Mouse (Mus musculus) limb, embryonic 14.5 days (tissue): ENCODE measurements around the gene Tctn1. TPM values are rescaled to one million over a fixed set of nuclear protein-coding genes. Genes with fewer than 3 reads are reported as not detected.
A peak's percentile ranks its signal among the peaks of the same experiment; 100 is the strongest.

Experiments used
- ATAC-seq: fragments of 200-750 bp; cut with Nextera tagmentation; 2 replicates; pipeline ENCODE4 v1.8.0; 2017; ENCODE audit warnings: low read depth, moderate number of reproducible peaks, moderate TSS enrichment; ENCODE audit not compliant: low FRiP score
- DNase-seq: peaks from one replicate; pipeline ENCODE4 v3.0.0-alpha.2; 2015; ENCODE audit warnings: low spot score
- H3K27ac ChIP-seq: fragments of 300-500 bp; sonication (generic); replicated peaks from 2 replicates; pipeline ENCODE4 v1.5.1; 2014; ENCODE audit warnings: low read depth, mild to moderate bottlenecking, low read length, moderate library complexity, mixed read lengths
- H3K27me3 ChIP-seq: fragments of 300-500 bp; sonication (generic); 2 replicates; pipeline ENCODE4 v1.6.1; 2014; ENCODE audit warnings: low read length, mixed read lengths; ENCODE audit not compliant: control insufficient read depth, insufficient read depth
- H3K36me3 ChIP-seq: fragments of 300-500 bp; sonication (generic); 2 replicates; pipeline ENCODE4 v1.6.1; 2014; ENCODE audit warnings: mild to moderate bottlenecking, low read length, moderate library complexity, mixed read lengths; ENCODE audit not compliant: control insufficient read depth, insufficient read depth
- H3K4me1 ChIP-seq: fragments of 300-500 bp; sonication (generic); 2 replicates; pipeline ENCODE4 v1.6.1; 2014; ENCODE audit warnings: antibody characterized with exemption, low read length, mixed read lengths; ENCODE audit not compliant: control insufficient read depth, insufficient read depth
- H3K4me2 ChIP-seq: fragments of 300-500 bp; sonication (generic); replicated peaks from 2 replicates; pipeline ENCODE4 v1.6.1; 2014; ENCODE audit warnings: low read depth, mild to moderate bottlenecking, low read length, moderate library complexity; ENCODE audit not compliant: severe bottlenecking
- H3K4me3 ChIP-seq: fragments of 300-500 bp; sonication (generic); replicated peaks from 2 replicates; pipeline ENCODE4 v1.5.1; 2014; ENCODE audit warnings: low read length
- H3K9ac ChIP-seq: fragments of 300-500 bp; sonication (generic); 2 replicates; pipeline ENCODE4 v1.6.1; 2014; ENCODE audit warnings: mild to moderate bottlenecking, low read depth, low read length, moderate library complexity; ENCODE audit not compliant: severe bottlenecking
- H3K9me3 ChIP-seq: fragments of 300-500 bp; sonication (generic); 2 replicates; pipeline ENCODE4 v1.6.1; 2016; ENCODE audit warnings: low read length; ENCODE audit not compliant: control insufficient read depth
- POLR2A ChIP-seq: fragments of 200-500 bp; IDR thresholded peaks from 2 replicates; pipeline ENCODE4 v1.8.0; 2012; ENCODE audit warnings: inconsistent platforms, mild to moderate bottlenecking, moderate library complexity, borderline replicate concordance; ENCODE audit not compliant: insufficient read depth, insufficient read length; ENCODE audit errors: extremely low read depth
- WGBS: fragments of 180-500 bp; shearing (Covaris S2); extraction: QIAGEN DNeasy Blood & Tissue Kit; methylation state at CpG from one replicate; pipeline ENCODE4 v1.1.7; 2014; 5-methylcytosine and 5-hydroxymethylcytosine counted together
- polyA plus RNA-seq, 2 experiments: library from polyadenylated mRNA; depleted of rRNA in 1 of 2; stranded (reverse) in 1 of 2; unstranded in 1 of 2; fragments of >200 nt; fragmentation: Nextera tagmentation in 1 of 2; extraction: Ambion mirVana in 1 of 2; gene quantifications; 2 replicates each; pipeline versions ENCODE4 v1.2.1 to v1.2.3; 2012 to 2014

The Tctn1 gene
- polyA plus RNA-seq, 2 experiments = 5.5 to 28.3 TPM

- Histone ChIP-seq H3K27me3 (no peaks in the 10 kb centered on the region), H3K4me1 (peaks cover 16% of the 10 kb centered on the region), H3K9ac (peak overlapping the region; percentile 81), H3K4me2 (peak overlapping the region; percentile 98), H3K36me3 (peaks cover 15% of the 10 kb centered on the region), H3K9me3 (no peaks in the 10 kb centered on the region), H3K4me3 (peak overlapping the region; percentile 96), H3K27ac (no peak overlapping the region; the same call in 1 of the 2 replicates)
- ATAC-seq (0 out of 2 replicates have a peak, but pooled peaks have one; percentile 6), DNase-seq (peak; percentile 22)
- TF ChIP-seq POLR2A = no peak
- 1% methylated on average over 34 of the region's 34 CpGs for WGBS
These were observed 20.9 kb upstream of the Tctn1 start for GRCm38 (mm10) chr5:122285029-122285766.

DNA sequence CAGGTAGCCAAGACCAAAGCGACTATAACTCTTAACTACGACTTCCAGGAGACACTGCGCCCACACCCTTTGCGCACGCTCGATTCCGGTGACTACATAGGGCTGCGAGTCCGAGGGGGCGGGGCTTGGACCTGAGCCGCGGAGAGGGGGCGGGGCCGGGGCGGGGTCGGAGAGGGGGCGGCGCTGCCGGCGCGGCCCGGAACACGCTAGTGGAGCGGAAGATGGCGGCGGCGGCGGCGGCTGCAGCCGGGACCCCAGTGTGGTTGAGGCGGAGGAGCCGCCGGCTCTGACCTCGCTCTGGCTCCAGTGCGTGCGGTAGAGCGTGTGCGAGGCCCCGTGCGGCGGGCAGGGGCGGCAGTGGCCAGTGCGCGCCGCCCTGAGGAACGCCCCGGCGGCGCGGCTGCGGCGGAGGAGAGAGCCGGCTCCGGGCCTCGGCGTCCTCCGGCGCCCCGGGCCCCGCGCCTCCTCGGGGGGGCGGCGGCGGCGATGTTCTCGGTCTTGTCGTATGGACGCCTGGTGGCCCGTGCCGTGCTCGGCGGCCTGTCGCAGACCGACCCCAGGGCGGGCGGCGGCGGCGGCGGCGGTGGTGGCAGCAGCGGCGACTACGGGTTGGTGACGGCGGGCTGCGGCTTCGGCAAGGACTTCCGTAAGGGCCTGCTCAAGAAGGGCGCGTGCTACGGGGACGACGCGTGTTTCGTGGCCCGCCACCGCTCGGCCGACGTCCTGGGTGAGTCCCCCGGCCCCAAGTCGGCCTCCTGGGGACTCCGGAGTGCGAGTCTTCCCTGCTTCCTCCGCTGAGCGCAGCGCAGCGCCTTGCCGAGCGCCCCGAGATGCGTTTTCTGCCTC is 20.1 kb upstream of the Tctn1 start, which contains the start of gene Pptc7:
Pptc7 (plus strand) TSS at position 183 of the 846 bp plus-strand sequence.
- WGBS = 1% methylated on average over 62 of the region's 114 CpGs
- Histone ChIP-seq H3K9ac (peak within 1 kb of the TSS; percentile 81), H3K9me3 (no peaks in the 10 kb centered on the region), H3K4me2 (peak within 1 kb of the TSS; percentile 98), H3K4me1 (peaks cover 16% of the 10 kb centered on the region), H3K27me3 (no peaks in the 10 kb centered on the region), H3K27ac (no peak within 1 kb of the TSS; the same call in 1 of the 2 replicates), H3K36me3 (peaks cover 13% of the 10 kb centered on the region), H3K4me3 (peak within 1 kb of the TSS; percentile 96)
- DNase-seq (peak; percentile 90), ATAC-seq (peak; percentile 95)
- 0 out of 2 replicates have a peak, but pooled peaks have one; percentile 28 for TF ChIP-seq POLR2A

- DNase-seq = no peak
- H3K9ac ChIP-seq = no peak overlapping the region
- H3K36me3 ChIP-seq = peaks cover 13% of the 10 kb centered on the region
- peak overlapping the region; percentile 98 for H3K4me2 ChIP-seq
- no peaks in the 10 kb centered on the region for H3K9me3 ChIP-seq
- H3K27me3 ChIP-seq = no peaks in the 10 kb centered on the region
- no peak for ATAC-seq
- no peak overlapping the region for H3K27ac ChIP-seq
- WGBS = 23% methylated on average over 2 of the region's 2 CpGs
- peak overlapping the region; percentile 96 for H3K4me3 ChIP-seq
- H3K4me1 ChIP-seq = peaks cover 16% of the 10 kb centered on the region
- no peak for TF ChIP-seq POLR2A
These were observed 19.5 kb upstream of the Tctn1 start for GRCm38 (mm10) chr5:122283828-122284182.

GRCm38 (mm10) chr5:122280827-122281462 is 16.7 kb upstream of the Tctn1 start:
- peak overlapping the region; percentile 16 for H3K4me2 ChIP-seq
- ATAC-seq (no peak), DNase-seq (no peak)
- H3K9me3 ChIP-seq = no peaks in the 10 kb centered on the region
- H3K4me1 ChIP-seq = peaks cover 16% of the 10 kb centered on the region
- no peak overlapping the region for H3K9ac ChIP-seq
- no peaks in the 10 kb centered on the region for H3K27me3 ChIP-seq
- WGBS = 27% methylated on average over 19 of the region's 19 CpGs
- H3K36me3 ChIP-seq = no peaks in the 10 kb centered on the region
- no peak for TF ChIP-seq POLR2A
- no peak overlapping the region for H3K27ac ChIP-seq
- H3K4me3 ChIP-seq = no peak overlapping the region

GRCm38 (mm10) chr5:122280422-122280826 is 16.2 kb upstream of the Tctn1 start:
- Histone ChIP-seq H3K9me3 (no peaks in the 10 kb centered on the region), H3K4me2 (peak overlapping the region; percentile 16; the same call in 1 of the 2 replicates), H3K27me3 (no peaks in the 10 kb centered on the region), H3K36me3 (no peaks in the 10 kb centered on the region), H3K4me3 (no peak overlapping the region), H3K9ac (no peak overlapping the region), H3K4me1 (peaks cover 11% of the 10 kb centered on the region), H3K27ac (no peak overlapping the region)
- no peak for DNase-seq
- TF ChIP-seq POLR2A = no peak
- ATAC-seq = no peak
- WGBS = 37% methylated on average over 6 of the region's 6 CpGs
